Mouse (Mus musculus) mature B cell (primary cell): ENCODE data around the gene Zranb3.
"Not testable (repeated sequence)": the region's sequence is repeated elsewhere in the genome, so short reads cannot be mapped to it uniquely, and the experiment has no call there.

Experiments
- in situ Hi-C: fragments of 300-500 bp; cut with MboI; formaldehyde crosslinking; loops from 2 replicates; pipeline ENCODE4 v1.14.3; 2019

Gene Zranb3

DNA sequence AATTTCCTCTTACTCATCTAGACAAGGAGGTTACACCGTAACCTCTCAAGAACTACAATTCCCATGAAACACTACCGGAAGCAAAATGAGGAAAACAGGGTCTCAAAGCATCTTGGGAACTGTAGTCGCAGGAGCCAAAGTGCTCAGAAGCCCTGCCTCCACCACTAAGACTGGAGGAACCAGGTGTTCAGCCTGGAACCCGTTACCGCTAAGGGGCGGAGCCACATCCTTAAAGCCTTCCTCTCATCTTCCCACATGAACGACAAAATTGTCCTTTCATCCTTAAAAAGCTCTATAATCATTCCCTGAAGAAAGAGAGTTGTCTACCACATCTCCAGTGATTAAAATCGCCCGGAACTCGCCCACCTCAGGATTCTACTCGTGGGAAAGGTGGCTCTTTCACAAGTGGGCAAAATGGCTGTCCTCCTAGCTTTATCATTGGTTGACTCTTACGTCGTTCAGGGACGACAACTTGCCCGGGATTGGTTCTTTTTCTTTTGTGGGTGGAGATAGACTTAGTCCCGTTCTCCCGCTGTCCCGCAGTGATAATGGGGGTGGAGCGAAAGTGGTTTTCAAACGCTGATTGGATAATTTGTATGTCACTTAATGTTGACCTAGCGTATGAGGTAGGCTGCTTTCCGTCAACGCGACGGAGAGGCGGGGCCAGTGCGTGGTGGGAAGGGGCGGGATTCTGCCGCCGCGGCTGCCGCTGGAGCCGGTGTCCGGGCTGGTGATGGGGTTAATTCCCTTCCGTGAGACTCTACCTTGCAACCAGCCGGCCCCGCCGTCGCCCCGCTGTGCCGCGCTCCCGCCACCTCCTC, at the start of gene Zranb3, which contains the start of gene R3hdm1:
Gene Zranb3, minus strand, starts transcription at position 407 of the 821 bp plus-strand sequence.
Gene R3hdm1, plus strand, starts transcription at position 661 of the 821 bp plus-strand sequence.
- in situ Hi-C loops: no loop called here

DNA sequence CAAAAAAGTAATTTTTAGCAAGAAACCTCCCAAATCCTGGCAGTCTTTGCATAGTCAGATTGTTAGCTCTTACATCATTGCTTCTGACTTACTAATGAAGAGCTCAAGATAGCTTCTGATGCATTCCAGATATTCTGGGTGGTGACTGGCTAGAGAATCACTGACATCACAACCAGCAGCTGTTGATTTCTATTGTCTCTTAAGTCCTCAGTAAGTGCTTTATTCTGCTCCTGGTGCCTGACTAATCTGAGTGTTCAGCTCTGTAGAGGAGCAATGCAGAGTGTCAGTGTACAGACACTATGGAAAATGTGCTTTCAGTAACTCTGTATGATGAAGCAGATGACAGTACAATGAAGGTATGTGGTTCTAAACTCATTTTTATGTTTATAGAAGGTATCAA, 38.9 kb upstream of the Zranb3 start:
- in situ Hi-C loops: no loop called here

DNA sequence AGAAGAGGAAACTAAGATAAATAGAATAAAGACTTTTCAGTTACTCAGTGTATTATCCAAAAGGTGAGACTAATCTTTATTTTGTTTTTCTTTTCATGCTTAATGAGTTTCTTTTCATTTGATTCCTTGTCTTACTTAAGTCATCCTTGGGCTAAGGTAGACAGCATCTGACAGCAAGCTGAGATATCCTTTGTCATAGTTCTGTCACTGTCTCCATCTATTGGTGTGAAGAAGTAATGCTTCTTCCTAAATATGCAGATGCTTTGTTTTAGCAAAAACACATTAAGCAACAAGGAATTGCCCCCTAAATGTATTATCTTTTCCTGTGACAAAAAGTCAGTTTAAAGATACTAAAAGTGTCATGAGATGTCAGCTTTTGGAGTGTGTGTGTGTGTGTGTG, 38.2 kb upstream of the Zranb3 start:
- in situ Hi-C loops: no loop called here

DNA sequence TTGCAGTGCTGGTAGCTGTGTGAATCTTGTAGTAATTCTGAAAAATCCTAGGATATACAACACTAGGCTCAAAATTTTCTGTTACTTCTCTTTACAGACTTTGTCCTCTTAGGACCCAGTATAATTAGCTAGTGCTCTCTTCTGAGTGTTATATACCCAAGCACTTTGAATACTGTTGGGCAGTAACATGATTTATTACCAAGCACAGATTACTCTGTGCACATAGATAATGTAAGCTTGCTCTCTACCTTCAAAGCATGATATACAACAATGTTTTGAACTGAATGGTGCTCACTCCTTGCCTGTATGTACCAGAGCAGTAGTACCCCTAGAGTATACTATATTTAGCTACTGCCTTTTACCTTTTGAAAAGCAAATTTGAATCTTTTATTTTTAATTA, 33.4 kb upstream of the Zranb3 start:
- in situ Hi-C loops: not testable (repeated sequence)

DNA sequence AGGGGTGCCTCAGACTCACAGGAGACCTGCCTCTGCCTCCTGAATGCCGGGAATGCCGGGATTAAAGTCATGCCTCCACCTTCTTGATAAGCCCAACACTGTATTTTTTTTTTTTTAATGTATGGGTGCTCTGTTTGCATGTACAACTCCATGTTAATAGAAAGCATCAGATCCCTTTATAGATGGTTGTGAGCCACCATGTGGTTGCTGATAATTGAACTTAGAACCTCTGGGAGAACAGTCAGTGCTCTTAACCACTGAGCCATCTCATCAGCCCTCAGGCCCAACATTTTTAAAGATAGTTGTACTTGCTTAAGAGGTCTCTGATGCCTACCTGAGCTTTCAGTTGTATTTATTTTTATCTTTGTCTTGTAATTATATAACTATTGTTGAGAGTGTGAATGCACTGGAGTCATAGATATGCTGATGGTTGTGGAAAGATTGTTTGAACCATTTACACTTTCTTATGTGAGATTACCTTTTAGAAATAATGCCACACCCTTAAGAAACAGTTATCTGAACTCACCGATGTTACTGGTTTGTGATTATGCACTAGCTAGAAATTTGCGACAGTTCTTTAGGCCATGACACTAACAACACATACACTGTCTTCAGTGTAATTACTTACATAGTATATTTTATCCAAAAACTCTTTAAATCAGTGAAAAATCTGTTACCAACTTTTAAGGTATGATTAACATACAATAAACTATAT, 18.2 kb upstream of the Zranb3 start:
- in situ Hi-C loops: no loop called here

DNA sequence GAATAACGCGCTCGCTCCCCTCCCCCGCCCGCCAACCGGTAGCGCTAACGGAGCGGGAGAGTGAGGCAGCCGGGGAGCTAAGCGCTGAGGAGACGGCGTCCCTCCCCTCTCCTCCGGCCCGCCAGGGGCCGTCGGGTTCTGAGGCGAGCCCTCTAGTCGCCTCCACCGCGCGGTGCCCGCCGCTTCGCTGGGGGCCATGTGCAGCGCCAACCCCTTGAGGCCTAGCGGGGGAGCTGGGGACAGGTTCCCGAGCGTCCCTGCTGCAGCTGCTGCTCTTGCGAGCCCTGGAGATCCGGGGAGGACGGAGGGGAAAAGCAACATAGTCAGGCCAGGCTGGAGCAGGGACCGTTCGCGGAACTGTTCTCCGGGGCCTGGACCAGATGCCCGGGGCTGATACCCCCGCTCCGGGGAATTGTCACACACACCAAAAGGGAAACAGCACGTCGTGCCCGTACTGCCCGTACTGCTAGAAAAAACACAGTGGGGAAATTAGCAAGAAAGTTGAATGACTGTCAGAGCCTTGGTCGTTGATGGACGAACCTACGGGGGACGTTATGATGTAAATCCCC, 757 bp upstream of the Zranb3 start:
- in situ Hi-C loops: no loop called here

DNA sequence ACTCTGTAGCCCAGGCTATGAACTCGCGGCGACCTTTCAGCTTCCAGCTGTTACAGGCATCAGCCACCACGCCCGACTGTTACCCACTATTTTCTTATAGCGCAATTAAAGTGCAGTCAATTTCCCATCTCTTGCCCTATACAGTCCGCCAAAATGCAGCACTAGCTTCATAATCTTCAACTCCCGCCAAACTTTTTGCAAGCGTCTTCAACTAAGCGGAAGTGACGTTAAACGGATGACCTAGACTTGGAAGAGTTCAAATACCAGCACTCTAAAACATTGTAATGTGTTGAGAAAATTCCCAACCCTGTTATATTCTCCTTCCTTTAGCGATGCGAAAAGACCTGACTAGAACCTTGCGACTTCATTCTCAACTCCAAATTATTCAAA, 601 bp downstream of the Zranb3 start:
- in situ Hi-C loops: no loop called here

DNA sequence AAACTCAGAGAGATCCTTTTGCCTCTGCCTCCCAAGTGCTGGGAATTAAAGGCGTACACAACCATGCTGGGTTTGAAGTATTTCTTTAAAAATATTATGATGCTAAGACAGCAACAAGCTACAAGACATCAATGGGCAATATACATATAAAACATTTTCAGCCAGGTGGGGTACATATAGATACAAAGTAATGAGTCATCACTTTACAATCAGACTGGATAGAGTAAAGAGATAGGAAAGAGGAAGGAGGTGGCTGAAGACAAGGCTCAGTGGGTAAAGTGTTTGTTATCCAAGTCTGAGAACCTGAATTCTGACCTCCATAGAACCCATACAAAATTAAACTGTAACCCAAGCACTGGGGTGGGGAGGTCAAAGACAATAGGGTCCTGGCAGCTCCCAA, 4.5 kb downstream of the Zranb3 start:
- in situ Hi-C loops: no loop called here

DNA sequence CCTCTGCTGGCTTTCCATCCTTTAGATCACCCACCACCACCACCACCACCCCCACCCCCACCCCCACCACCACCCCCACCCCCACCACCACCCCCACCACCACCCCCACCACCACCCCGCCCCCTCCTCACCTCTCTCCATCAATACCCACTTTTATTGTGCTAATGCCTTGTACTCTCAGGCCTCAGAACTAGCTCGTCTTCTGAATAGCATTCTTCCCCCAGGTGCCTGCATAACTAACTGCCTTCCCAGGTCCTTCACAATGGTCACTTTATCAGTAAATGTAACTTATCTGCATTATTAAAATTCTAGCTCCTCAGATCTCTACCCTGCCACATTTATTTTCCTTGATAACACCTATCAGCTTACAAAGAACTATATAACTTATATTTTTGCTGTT, 8.2 kb downstream of the Zranb3 start:
- in situ Hi-C loops: no loop called here

DNA sequence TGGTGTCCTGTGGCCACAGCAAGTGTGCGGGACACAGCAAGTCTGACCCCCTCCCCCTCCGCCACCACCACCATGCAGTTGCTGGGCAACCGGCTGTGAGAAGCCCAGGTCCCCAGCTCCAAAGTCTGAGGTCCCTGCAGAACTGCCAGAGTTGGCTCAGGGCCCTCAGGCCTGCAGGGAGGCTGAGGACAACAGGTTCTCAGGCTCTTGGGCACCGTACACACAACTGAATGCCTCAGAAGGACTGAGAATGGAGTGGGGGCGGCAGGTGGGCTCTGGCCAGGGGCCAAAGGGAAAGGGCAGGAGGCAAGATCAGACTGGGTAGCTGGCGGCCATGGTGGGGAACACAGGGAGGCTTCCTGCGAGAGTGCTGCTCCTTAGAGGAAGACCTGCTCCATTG, 20.0 kb downstream of the Zranb3 start:
- in situ Hi-C loops: no loop called here

DNA sequence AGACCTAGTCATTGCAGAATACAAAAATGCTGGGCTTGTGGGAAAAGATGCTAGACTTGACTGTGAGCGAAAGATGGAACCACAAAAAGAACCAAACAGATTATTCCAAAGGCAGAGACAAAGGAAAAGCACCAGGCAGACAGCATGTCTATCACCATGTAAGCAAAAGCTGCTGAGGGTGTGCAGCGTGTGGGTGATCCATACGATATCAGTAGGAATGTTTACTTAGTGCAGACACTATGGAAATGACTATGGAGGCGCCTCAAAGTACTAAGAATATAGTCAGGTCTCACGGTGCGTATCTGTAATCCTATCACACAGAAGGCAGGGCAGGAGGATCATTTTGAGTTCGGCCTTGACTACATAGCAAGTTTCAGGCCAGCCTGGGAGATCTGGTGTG, 21.0 kb downstream of the Zranb3 start:
- in situ Hi-C loops: no loop called here

DNA sequence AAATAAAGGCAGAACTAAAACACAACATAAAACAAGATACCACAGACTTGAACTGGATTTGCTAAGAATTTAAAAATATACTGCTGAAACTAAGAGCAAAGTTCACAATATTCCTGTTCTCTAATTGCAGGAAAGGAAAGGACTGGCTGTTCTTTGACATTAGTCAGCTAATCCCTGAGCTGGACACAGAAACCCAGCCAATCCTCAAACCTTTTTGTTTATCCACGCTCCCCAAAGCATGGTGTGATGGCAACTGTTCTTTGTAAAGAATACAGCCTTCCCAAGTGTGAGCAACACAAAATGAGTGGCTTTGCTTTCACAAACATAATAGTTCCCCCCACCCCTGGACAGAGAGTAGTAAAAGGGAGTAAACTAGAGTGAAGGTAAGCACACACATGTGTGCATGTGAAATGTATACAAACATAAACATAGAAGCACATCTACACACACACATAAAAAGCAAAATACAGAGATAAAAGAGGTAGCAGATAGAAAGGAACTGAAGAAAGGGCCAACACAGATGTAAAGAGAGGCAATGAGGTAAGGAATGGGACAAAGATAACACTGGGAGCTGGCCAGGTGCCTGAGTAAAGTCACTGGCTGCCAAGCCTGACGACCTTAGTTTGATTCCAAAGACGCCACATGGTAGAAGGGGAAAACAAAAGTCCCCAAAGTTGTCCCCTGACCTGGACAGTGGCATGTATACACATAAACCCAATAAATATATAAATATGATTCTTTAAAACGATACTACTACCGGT, 21.7 kb downstream of the Zranb3 start:
- in situ Hi-C loops: no loop called here

DNA sequence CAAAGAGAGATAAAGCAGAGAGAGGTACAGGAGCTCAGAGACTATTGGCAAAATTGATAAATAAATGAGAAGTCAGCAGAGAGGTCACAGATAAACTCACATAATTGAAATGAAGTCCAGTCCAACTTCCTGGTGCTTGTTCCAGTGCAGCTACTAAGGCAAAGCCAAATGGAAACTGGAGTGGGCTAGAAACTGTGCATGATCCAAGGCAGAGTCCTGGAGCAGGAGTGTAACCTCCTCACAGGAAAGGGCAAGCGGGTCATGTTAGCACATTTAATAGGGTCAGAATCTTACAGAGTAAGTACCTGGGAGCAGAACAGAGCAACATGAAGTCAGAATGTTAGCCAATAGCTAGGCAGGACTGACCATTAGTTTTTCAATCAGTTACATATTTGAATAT, 24.2 kb downstream of the Zranb3 start:
- in situ Hi-C loops: no loop called here

DNA sequence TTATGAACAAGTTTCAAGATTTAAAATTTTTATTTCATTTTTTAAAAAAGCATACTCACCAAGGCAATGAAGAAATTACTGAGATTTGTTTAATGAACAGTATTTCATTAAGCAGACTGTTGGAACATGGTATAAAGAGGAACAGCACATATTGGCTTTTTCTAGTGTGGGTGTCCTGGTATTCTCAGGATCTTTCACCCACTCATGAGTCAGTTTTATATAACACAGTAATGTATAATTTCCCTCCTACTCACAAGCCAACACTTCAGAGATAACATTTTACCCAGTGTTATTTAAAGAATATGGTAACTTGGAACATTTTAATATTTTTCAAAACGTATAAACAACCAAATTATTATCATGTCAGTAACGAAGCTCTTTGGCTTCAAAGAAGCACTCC, 25.1 kb downstream of the Zranb3 start:
- in situ Hi-C loops: no loop called here

DNA sequence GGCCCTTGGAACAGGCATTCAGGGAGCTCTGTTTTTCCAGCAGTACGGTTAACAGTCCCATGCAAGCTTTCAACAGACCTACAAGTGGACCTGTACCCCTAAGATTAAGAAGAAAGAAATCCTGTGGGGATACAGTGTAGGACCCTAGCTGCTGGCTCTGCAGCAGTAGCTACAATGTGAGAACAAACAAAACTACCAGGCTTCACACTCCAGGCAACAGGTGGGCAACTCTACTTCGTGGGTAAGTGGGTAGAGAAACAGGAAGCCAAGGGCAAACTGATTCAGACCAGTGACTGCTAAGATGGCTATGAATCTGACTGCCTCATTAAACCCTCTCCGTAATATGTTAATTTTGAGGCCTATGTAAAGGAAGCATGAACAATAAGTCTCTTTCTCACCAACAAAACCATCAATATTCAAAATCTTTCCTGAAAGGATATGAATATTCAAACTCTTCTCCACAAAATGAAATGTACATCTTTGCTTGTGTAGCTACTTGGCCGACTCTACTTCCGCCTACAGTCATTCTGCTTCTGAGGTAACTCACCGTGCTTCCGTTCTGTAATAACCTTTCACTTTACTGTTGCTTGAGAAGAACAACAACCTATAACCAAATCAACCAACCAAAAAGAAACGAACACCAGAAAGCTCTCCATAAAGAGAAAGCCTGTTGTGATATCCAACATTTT, 25.9 kb downstream of the Zranb3 start:
- in situ Hi-C loops: no loop called here

DNA sequence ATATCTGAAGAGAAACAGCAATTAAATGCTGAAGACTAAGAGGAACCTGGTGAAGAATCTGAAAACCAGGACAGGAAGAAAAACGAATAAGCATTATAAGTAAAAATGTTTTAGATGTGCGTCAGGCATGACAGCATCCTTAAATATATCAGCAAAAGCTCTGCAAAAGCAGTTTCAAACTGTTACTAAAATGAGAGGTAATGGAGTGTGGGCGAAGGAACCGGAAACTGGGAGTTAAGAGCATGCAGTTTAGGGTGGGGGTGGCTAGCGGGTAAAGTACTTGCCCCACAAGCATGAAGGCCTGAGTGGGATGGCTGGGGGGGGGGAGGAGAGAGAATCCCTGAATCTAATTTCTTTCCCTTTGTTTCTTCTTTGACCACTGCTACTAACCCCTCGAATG, 29.8 kb downstream of the Zranb3 start:
- in situ Hi-C loops: no loop called here

DNA sequence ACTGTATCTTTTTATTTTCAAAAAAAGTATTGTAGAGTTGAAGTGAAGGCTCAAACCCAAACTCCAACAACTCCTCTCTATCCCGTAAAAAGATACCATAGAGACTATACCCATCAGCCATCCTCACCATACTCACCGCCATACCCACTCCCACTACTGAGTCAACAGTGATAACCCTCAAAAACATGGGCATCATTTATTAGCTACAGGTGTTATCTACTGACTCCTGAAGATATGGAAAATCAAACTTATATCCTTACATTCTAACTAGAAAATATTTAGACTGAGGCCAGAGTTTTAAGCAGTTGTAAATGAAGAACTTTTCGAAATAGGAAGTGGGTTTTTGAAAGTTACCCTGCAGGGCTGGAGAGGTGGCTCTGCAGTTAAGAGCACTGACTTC, 32.8 kb downstream of the Zranb3 start:
- in situ Hi-C loops: no loop called here

DNA sequence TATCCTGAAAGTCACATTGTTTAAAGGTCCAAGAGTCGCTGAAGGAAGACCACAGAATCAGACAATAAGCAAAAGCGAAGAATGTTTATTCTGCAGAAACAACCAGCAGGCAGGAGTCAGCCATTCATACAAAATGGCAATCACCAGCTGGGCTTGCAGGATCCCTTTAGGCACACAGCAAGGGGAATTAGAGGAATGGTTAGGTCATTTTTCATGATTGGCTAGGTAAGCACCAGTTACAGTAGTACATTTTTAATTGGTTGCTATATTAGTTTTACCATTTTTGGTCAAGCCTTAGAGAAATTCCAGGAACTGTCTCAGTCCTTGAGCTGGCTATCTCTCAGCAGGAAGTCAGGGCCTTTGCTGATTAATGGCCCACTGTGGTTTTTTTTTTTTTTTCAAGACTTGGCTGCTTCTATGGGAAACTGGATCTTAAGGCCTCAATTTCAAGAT, 33.9 kb downstream of the Zranb3 start:
- in situ Hi-C loops: no loop called here

DNA sequence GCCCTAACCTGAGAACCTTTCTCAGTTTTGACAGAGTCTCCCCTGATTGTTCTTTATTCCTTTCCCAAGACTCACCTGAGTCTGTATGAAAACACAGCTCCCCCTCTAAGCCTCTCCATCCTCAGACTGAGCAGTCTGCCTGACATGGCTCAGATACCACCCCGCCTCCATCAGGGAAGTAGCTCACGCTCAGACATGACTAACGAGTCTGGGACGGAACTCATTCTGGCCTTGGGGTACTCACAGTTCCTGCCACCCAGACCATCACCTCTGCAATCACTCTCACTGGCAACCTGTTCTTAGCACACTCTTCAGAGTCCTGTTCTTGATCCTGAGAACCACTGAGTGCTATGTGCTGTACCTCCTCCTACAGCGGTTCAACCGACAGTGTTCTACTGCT, 38.1 kb downstream of the Zranb3 start:
- in situ Hi-C loops: no loop called here

DNA sequence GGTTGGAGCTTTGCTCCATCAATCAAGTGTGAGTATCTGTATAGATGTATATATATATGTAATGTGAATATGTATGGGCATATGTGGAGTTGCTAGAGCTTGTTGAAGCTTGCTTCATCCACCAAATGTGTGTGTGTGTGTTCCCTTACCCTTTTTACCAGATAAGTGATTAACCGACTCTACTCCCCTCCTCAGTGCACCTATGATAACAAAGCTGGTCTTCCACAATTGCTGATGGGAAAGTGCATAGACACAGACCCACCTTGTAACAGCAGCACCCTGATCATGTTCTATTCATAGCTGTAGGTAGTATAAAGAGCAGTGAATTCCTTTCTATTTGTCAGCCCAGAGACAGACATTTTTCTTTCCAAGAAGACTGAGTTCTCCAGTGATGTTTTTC, 40.7 kb downstream of the Zranb3 start:
- in situ Hi-C loops: no loop called here

DNA sequence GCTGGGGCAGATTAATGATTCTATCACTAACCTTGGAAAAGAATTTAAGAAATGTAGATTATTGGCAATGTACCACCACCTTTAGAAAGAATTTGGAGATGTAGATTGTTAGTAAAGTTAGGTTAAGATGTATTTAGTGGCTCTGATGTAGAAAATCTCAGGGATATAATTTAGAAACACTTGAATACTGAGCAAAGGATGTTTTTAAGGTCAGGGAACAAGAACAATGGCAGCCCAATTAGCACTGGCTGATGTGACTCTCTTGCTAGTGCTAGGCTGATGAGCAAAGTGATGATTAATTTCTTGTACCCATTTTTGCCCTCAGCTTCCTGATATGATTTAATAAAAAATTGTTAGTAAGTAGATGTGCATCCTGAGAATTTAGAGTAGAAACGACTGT, 41.4 kb downstream of the Zranb3 start:
- in situ Hi-C loops: no loop called here
